Mouse (Mus musculus) kidney, embryonic 15.5 days (tissue): ENCODE measurements around the gene Map6. TPM values are rescaled to one million over a fixed set of nuclear protein-coding genes. Genes with fewer than 3 reads are reported as not detected.

Experiments used
- ATAC-seq: fragments of 200-750 bp; cut with Nextera tagmentation; replicated peaks from 2 replicates; pipeline ENCODE4 v1.8.0; 2017; ENCODE audit warnings: moderate TSS enrichment; ENCODE audit not compliant: low FRiP score
- H3K27ac ChIP-seq: fragments of 300-500 bp; sonication (generic); 2 replicates; pipeline ENCODE4 v1.5.1; 2015; ENCODE audit warnings: mild to moderate bottlenecking, inconsistent platforms
- H3K27me3 ChIP-seq: fragments of 300-500 bp; sonication (generic); 2 replicates; pipeline ENCODE4 v1.6.1; 2015; ENCODE audit warnings: inconsistent platforms
- H3K36me3 ChIP-seq: fragments of 300-500 bp; sonication (generic); 2 replicates; pipeline ENCODE4 v1.6.1; 2015; ENCODE audit warnings: inconsistent platforms
- H3K4me1 ChIP-seq: fragments of 300-500 bp; sonication (generic); 2 replicates; pipeline ENCODE4 v1.6.1; 2015; ENCODE audit warnings: inconsistent platforms
- H3K4me2 ChIP-seq: fragments of 300-500 bp; sonication (generic); 2 replicates; pipeline ENCODE4 v1.6.1; 2015; ENCODE audit warnings: moderate library complexity, mild to moderate bottlenecking, inconsistent platforms
- H3K4me3 ChIP-seq: fragments of 300-500 bp; sonication (generic); replicated peaks from 2 replicates; pipeline ENCODE4 v1.5.1; 2015; ENCODE audit warnings: mild to moderate bottlenecking, inconsistent platforms
- H3K9ac ChIP-seq: fragments of 300-500 bp; sonication (generic); 2 replicates; pipeline ENCODE4 v1.6.1; 2015; ENCODE audit warnings: mild to moderate bottlenecking, inconsistent platforms
- H3K9me3 ChIP-seq: fragments of 300-500 bp; sonication (generic); replicated peaks from 2 replicates; pipeline ENCODE4 v1.6.1; 2016; ENCODE audit warnings: inconsistent platforms
- WGBS: fragments of 180-500 bp; shearing (Covaris S2); methylation state at CpG from one replicate; pipeline ENCODE4 v1.1.7; 2015; ENCODE audit warnings: mixed read lengths; 5-methylcytosine and 5-hydroxymethylcytosine counted together
- polyA plus RNA-seq: library from polyadenylated mRNA; unstranded; fragments of >200 nt; fragmentation: Nextera tagmentation; extraction: Ambion mirVana; gene quantifications from 2 replicates; pipeline ENCODE4 v1.2.1, GENCODE M21; 2015

The Map6 gene
- polyA plus RNA-seq, 1 experiment from 2014 or later = 4.2 TPM

DNA sequence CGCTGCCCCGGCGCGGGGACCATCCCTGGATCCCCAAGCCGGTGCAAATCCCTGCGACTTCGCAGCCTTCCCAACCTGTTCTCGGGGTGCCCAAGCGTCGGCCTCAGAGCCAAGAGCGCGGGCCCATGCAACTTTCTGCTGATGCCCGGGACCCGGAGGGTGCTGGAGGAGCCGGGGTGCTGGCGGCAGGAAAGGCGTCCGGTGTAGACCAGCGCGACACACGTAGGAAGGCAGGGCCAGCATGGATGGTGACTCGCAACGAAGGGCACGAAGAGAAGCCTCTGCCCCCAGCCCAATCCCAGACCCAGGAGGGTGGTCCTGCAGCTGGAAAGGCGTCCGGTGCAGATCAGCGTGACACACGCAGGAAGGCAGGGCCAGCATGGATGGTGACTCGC, 1.3 kb downstream of the Map6 start:
- under 1% methylated on average over 29 of the region's 29 CpGs for WGBS
- H3K4me1 ChIP-seq = peaks cover 26% of the 10 kb centered on the region
- H3K4me2 ChIP-seq = peak overlapping the region; percentile 82
- H3K9ac ChIP-seq = no peak overlapping the region; the same call in 1 of the 2 replicates
- H3K9me3 ChIP-seq = no peaks in the 10 kb centered on the region
- ATAC-seq = peak; percentile 65
- no peak overlapping the region for H3K27ac ChIP-seq
- H3K4me3 ChIP-seq = peak overlapping the region; percentile 50
- peaks cover 87% of the 10 kb centered on the region for H3K27me3 ChIP-seq
- H3K36me3 ChIP-seq = no peaks in the 10 kb centered on the region

- peaks cover 26% of the 10 kb centered on the region for H3K4me1 ChIP-seq
- H3K9ac ChIP-seq = no peak overlapping the region
- H3K27me3 ChIP-seq = peaks cover 90% of the 10 kb centered on the region
- ATAC-seq = peak; percentile 45; the same call in 1 of the 2 replicates
- no peak overlapping the region for H3K27ac ChIP-seq
- WGBS = 8% methylated on average over 42 of the region's 42 CpGs
- no peaks in the 10 kb centered on the region for H3K36me3 ChIP-seq
- H3K4me2 ChIP-seq = peak overlapping the region; percentile 82
- no peaks in the 10 kb centered on the region for H3K9me3 ChIP-seq
- H3K4me3 ChIP-seq = peak overlapping the region; percentile 50
These were observed 2.0 kb downstream of the Map6 start for GRCm38 (mm10) chr7:99268951-99269945.

DNA sequence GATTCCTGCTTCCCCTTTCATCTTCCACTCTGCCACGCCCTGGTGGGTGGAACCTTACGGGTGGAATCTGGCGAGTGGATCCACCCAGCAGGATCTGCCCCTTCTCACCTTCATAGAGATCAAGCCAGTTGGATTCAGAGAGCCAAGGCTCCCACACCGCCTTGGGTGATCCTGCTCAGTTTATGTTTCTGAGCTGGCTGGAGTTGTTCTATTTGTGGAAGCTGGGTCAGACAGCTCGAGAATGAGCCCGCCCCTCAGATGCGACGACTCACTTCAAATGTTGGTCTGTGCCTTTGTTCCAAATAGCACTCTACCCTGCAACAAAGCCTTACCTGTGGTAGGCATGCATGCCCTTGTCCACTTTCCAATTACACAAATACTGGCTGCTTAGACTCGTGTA, 4.4 kb downstream of the Map6 start:
- no peak overlapping the region for H3K4me3 ChIP-seq
- no peaks in the 10 kb centered on the region for H3K36me3 ChIP-seq
- H3K4me2 ChIP-seq = no peak overlapping the region
- ATAC-seq = no peak
- peaks cover 69% of the 10 kb centered on the region for H3K27me3 ChIP-seq
- no peak overlapping the region for H3K27ac ChIP-seq
- H3K9ac ChIP-seq = no peak overlapping the region
- 56% methylated on average over 9 of the region's 9 CpGs for WGBS
- H3K9me3 ChIP-seq = no peaks in the 10 kb centered on the region
- peaks cover 26% of the 10 kb centered on the region for H3K4me1 ChIP-seq

DNA sequence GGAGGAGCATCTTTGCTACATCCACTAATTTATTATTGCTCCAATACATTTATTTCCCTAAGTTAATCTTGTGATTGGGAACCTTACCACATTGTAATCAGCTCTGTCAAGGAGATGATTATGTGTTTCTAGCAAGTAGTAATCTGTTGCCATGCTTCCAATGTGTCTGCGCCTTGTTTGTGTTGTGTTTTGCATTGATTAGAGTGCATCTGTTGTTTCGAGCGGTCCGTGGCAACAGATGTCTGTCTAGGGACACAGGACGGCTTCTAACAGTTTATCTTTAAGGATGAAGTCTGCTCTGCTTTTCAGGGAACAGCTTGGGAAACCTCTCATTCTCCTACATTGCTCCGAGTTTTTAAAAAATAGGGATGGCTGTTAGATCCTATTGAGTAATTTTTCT, 7.9 kb downstream of the Map6 start:
- Histone ChIP-seq H3K4me1 (no peaks in the 10 kb centered on the region), H3K9me3 (no peaks in the 10 kb centered on the region), H3K36me3 (no peaks in the 10 kb centered on the region), H3K4me3 (no peak overlapping the region), H3K27ac (no peak overlapping the region), H3K9ac (no peak overlapping the region), H3K27me3 (peaks cover 34% of the 10 kb centered on the region), H3K4me2 (no peak overlapping the region)
- ATAC-seq = no peak
- 74% methylated on average over 6 of the region's 6 CpGs for WGBS

GRCm38 (mm10) chr7:99276679-99277078, 9.4 kb downstream of the Map6 start:
- no peak overlapping the region for H3K4me3 ChIP-seq
- 85% methylated on average over 1 of the region's 1 CpGs for WGBS
- H3K4me2 ChIP-seq = no peak overlapping the region
- peaks cover 18% of the 10 kb centered on the region for H3K27me3 ChIP-seq
- no peak for ATAC-seq
- no peak overlapping the region for H3K9ac ChIP-seq
- H3K9me3 ChIP-seq = no peaks in the 10 kb centered on the region
- H3K27ac ChIP-seq = no peak overlapping the region
- no peaks in the 10 kb centered on the region for H3K36me3 ChIP-seq
- no peaks in the 10 kb centered on the region for H3K4me1 ChIP-seq

DNA sequence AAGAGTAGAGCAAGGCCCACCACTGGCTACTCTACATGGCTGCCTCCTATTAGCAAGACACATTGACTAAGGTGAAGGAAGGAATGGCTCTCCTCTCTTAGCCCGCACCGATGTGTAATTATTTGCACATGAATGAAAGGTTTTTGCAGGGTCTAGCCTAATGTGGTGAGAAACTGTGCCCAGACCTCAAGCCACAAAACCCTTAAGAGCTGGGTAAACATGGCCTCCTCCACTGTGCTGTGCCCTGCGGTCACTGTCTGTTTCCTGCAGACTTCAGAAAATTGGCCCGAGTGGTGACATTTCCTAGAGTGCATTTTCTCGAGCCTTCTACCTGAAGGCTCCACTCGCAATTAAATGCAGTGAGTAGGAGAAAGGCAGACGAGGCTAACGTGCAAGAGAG, 11.1 kb downstream of the Map6 start:
- no peak for ATAC-seq
- no peak overlapping the region for H3K4me3 ChIP-seq
- 87% methylated on average over 8 of the region's 8 CpGs for WGBS
- H3K9ac ChIP-seq = no peak overlapping the region
- H3K4me1 ChIP-seq = no peaks in the 10 kb centered on the region
- H3K27ac ChIP-seq = no peak overlapping the region
- no peaks in the 10 kb centered on the region for H3K9me3 ChIP-seq
- peaks cover 7% of the 10 kb centered on the region; the same call in 1 of the 2 replicates for H3K27me3 ChIP-seq
- no peaks in the 10 kb centered on the region for H3K36me3 ChIP-seq
- no peak overlapping the region for H3K4me2 ChIP-seq

GRCm38 (mm10) chr7:99279586-99279985, 12.3 kb downstream of the Map6 start:
- Histone ChIP-seq H3K4me2 (no peak overlapping the region), H3K4me3 (no peak overlapping the region), H3K9me3 (no peaks in the 10 kb centered on the region), H3K4me1 (no peaks in the 10 kb centered on the region), H3K9ac (no peak overlapping the region), H3K27me3 (no peaks in the 10 kb centered on the region), H3K27ac (no peak overlapping the region), H3K36me3 (no peaks in the 10 kb centered on the region)
- 63% methylated on average over 8 of the region's 8 CpGs for WGBS
- no peak for ATAC-seq

DNA sequence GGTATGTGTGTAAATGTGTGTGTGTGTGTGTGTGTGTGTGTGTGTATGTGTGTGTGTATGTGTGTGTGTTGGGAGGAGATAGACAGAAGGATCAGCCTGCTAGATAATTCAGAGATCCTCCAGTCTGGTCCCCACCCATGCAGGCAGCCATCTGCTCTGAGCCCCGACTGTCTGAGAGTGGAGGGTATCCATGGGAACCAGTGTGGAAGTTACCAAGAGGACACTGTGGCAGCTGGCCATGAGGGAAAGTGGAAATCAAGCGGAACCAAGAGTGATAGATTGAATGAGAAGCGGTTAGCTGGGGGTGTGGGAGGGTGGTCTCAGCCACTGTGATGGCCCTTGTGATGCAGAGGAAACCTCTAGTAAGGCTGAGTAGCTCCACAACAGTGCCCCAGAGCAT, 20.0 kb downstream of the Map6 start:
- Histone ChIP-seq H3K9ac (no peak overlapping the region), H3K9me3 (no peaks in the 10 kb centered on the region), H3K4me1 (peaks cover 9% of the 10 kb centered on the region; the same call in 1 of the 2 replicates), H3K36me3 (no peaks in the 10 kb centered on the region), H3K4me2 (no peak overlapping the region), H3K27me3 (no peaks in the 10 kb centered on the region; the same call in 1 of the 2 replicates), H3K27ac (no peak overlapping the region), H3K4me3 (no peak overlapping the region)
- ATAC-seq = no peak
- WGBS = 32% methylated on average over 3 of the region's 3 CpGs

DNA sequence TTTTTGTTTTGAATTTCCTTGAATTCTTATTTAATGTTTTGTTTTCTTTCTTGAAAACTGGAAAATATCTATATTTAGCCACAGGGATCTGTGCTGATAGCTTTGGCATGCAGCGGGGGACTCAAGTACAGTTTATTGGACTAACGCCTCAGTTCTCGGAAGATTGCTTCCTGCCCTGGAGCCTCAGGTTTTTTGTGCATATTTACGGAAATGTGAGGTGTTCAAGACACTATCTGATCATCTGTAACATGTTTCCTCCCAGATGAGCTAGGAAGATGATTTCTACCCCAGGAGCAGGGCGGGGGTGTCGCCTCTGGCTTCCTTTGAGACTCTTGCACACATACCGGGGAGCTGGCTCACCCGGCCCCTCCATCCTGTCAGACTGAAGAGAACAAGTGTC, 22.8 kb downstream of the Map6 start:
- H3K4me3 ChIP-seq = no peak overlapping the region
- 51% methylated on average over 8 of the region's 8 CpGs for WGBS
- H3K4me1 ChIP-seq = peaks cover 9% of the 10 kb centered on the region; the same call in 1 of the 2 replicates
- H3K36me3 ChIP-seq = no peaks in the 10 kb centered on the region
- no peak for ATAC-seq
- H3K9ac ChIP-seq = no peak overlapping the region
- no peak overlapping the region for H3K27ac ChIP-seq
- no peaks in the 10 kb centered on the region; the same call in 1 of the 2 replicates for H3K27me3 ChIP-seq
- no peak overlapping the region for H3K4me2 ChIP-seq
- H3K9me3 ChIP-seq = no peaks in the 10 kb centered on the region

- WGBS = 63% methylated on average over 6 of the region's 6 CpGs
These were observed 23.7 kb downstream of the Map6 start for GRCm38 (mm10) chr7:99290925-99291324.

GRCm38 (mm10) chr7:99294198-99294780, 27.0 kb downstream of the Map6 start:
- Histone ChIP-seq H3K4me2 (no peak overlapping the region), H3K27ac (no peak overlapping the region), H3K4me1 (peaks cover 7% of the 10 kb centered on the region; the same call in 1 of the 2 replicates), H3K9ac (no peak overlapping the region), H3K4me3 (no peak overlapping the region), H3K9me3 (no peaks in the 10 kb centered on the region), H3K27me3 (no peaks in the 10 kb centered on the region; the same call in 1 of the 2 replicates), H3K36me3 (no peaks in the 10 kb centered on the region)
- 88% methylated on average over 2 of the region's 2 CpGs for WGBS
- no peak for ATAC-seq

More at GRCm38 (mm10) chr7:99290925-99291324, 23.7 kb downstream of the Map6 start:
- Histone ChIP-seq H3K4me1 (peaks cover 9% of the 10 kb centered on the region; the same call in 1 of the 2 replicates), H3K27ac (no peak overlapping the region), H3K4me3 (no peak overlapping the region), H3K4me2 (no peak overlapping the region), H3K36me3 (no peaks in the 10 kb centered on the region), H3K9me3 (no peaks in the 10 kb centered on the region), H3K9ac (no peak overlapping the region), H3K27me3 (no peaks in the 10 kb centered on the region; the same call in 1 of the 2 replicates)
- ATAC-seq = no peak

DNA sequence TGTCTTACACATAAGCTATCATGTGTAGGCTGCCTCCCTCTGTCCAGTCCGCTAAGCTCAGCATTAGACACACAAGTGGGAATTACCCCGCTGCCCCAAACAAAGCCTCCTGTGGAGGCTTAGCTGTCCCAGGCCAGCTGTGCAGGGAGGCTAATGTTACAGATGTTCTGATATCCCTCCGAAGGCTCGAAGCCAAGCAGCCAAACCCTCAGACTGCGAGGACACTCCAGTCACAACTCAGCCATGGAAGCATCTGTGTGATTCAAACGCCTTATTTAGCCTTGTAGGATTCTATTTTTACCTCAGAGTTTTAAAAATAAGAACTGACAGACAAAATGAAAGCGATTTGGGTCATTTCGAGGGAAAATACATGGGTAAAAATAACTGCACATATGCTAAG, 27.9 kb downstream of the Map6 start:
- no peaks in the 10 kb centered on the region for H3K9me3 ChIP-seq
- no peak overlapping the region for H3K27ac ChIP-seq
- H3K9ac ChIP-seq = no peak overlapping the region
- 64% methylated on average over 8 of the region's 8 CpGs for whole genome bisulfite sequencing
- H3K4me3 ChIP-seq = no peak overlapping the region
- no peaks in the 10 kb centered on the region for H3K36me3 ChIP-seq
- peaks cover 5% of the 10 kb centered on the region; the same call in 1 of the 2 replicates for H3K4me1 ChIP-seq
- no peak overlapping the region for H3K4me2 ChIP-seq
- ATAC-seq = no peak
- no peaks in the 10 kb centered on the region; the same call in 1 of the 2 replicates for H3K27me3 ChIP-seq
